Mouse (Mus musculus) hindbrain, embryonic 11.5 days (tissue): ENCODE measurements around the gene Prune1. TPM values are rescaled to one million over a fixed set of nuclear protein-coding genes. Genes with fewer than 3 reads are reported as not detected.

Experiments
- ATAC-seq: fragments of 200-750 bp; cut with Nextera tagmentation; 2 replicates; pipeline ENCODE4 v1.8.0; 2017; ENCODE audit warnings: mild to moderate bottlenecking, moderate TSS enrichment, moderate library complexity; ENCODE audit not compliant: low FRiP score
- DNase-seq: peaks from one replicate; pipeline ENCODE4 v3.0.0-alpha.2; 2015; ENCODE audit warnings: low spot score
- H3K27ac ChIP-seq: fragments of 300-500 bp; sonication (generic); 2 replicates; pipeline ENCODE4 v1.5.1; 2014; ENCODE audit warnings: mild to moderate bottlenecking, low read depth, low read length
- H3K27me3 ChIP-seq: fragments of 300-500 bp; sonication (generic); 2 replicates; pipeline ENCODE4 v1.6.1; 2014; ENCODE audit warnings: mild to moderate bottlenecking, low read length, moderate library complexity, mixed read lengths; ENCODE audit not compliant: control insufficient read depth, insufficient read depth
- H3K36me3 ChIP-seq: fragments of 300-500 bp; sonication (generic); 2 replicates; pipeline ENCODE4 v1.6.1; 2014; ENCODE audit warnings: mild to moderate bottlenecking, low read length, moderate library complexity, mixed read lengths; ENCODE audit not compliant: control insufficient read depth, insufficient read depth
- H3K4me1 ChIP-seq: fragments of 300-500 bp; sonication (generic); replicated peaks from 2 replicates; pipeline ENCODE4 v1.6.1; 2014; ENCODE audit warnings: low read length, mixed read lengths; ENCODE audit not compliant: control insufficient read depth, insufficient read depth
- H3K4me2 ChIP-seq: fragments of 300-500 bp; sonication (generic); replicated peaks from 2 replicates; pipeline ENCODE4 v1.6.1; 2014; ENCODE audit warnings: mild to moderate bottlenecking, low read depth, low read length
- H3K4me3 ChIP-seq: fragments of 300-500 bp; sonication (generic); 2 replicates; pipeline ENCODE4 v1.5.1; 2014; ENCODE audit warnings: low read depth, low read length
- H3K9ac ChIP-seq: fragments of 300-500 bp; sonication (generic); 2 replicates; pipeline ENCODE4 v1.6.1; 2014; ENCODE audit warnings: low read depth, low read length
- H3K9me3 ChIP-seq: fragments of 300-500 bp; sonication (generic); 2 replicates; pipeline ENCODE4 v1.6.1; 2016; ENCODE audit warnings: low read length; ENCODE audit not compliant: control insufficient read depth
- WGBS: fragments of 180-500 bp; shearing (Covaris S2); extraction: QIAGEN DNeasy Blood & Tissue Kit; methylation state at CpG from one replicate; pipeline ENCODE4 v1.1.7; 2014; 5-methylcytosine and 5-hydroxymethylcytosine counted together
- polyA plus RNA-seq: library from polyadenylated mRNA; unstranded; fragments of >200 nt; fragmentation: Nextera tagmentation; extraction: Ambion mirVana; gene quantifications from 2 replicates; pipeline ENCODE4 v1.2.1, GENCODE M21; 2014

The Prune1 gene
- polyA plus RNA-seq, 1 experiment from 2014 or later, result 31.3 TPM

DNA sequence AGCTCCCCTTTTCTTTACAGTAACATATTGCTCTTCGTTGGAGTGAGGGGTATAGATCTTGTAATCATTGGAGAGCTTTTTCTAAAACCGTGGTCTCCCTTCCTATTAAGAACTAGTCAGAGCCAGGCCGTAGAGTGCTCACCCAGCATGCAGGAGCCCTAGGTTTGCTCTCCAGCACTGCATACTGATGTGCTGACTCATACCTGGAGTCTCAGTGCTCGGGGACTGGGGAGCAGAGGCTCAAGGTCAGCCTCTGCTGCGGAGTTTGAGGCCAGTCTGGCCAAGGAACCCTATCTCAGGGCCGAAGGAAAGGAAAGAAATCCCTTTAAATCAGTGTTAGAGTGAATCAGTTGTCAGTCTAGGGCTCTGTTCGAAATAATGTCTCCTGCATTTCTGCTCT, 49.1 kb downstream of the Prune1 start:
- Histone ChIP-seq H3K27ac (no peak overlapping the region), H3K9ac (no peak overlapping the region), H3K9me3 (no peaks in the 10 kb centered on the region), H3K4me1 (peaks cover 9% of the 10 kb centered on the region), H3K4me2 (no peak overlapping the region), H3K27me3 (no peaks in the 10 kb centered on the region), H3K4me3 (no peak overlapping the region), H3K36me3 (0 out of 2 replicates have a peak, but pooled peaks cover 13% of the 10 kb centered on the region)
- no peak for DNase-seq
- WGBS, result 91% methylated on average over 7 of the region's 7 CpGs
- ATAC-seq, result no peak

DNA sequence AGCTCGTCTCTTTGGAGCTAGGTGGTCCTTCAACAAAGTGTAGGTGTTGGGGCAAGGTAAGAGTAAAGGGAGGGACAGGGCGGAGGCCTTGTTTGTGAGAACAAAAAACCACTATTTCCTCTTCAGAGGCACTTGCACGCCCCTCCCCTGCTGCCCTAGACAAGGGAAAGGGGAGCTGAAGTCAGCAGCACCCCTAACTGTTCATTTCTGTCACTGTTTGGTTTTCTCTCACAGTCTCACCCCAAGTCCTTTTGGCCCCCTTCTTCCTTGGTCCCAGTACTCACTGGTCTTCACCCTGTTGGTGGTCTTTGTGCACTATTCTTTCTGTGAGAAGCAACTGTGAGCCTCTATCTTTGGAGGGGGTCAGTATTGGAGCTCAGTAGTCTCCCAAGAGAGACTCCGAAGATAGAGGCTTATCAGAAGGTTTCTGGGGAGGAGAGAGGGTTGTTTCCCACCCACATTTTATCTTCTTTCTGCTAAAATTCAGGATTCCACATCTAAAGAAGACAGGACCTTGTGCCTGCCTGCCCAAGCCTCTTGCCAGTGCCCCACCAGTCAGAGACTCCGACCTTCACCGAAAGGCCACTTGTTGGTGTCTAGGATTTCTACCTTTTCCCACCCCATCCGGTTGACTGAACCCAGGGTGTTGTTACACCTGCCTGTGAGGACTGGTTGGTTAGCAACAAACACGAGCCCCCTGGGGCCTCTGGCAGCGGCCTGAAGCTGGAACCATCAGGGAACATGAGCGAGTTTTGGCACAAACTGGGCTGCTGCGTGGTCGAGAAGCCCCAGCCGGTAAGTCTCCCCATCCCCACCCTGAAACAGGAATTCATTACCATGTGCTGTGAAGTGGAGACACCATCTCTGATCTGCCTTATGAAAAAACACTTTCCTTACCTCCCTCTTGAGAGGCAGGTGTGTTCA, 50.3 kb downstream of the Prune1 start, which contains the start of gene Mllt11:
Gene Mllt11, minus strand, starts transcription at position 874 of the 924 bp plus-strand sequence.
- Histone ChIP-seq H3K9ac (peak within 1 kb of the TSS; percentile 74), H3K4me3 (peak within 1 kb of the TSS; percentile 17), H3K4me1 (peaks cover 9% of the 10 kb centered on the region), H3K4me2 (peak within 1 kb of the TSS; percentile 89), H3K36me3 (0 out of 2 replicates have a peak, but pooled peaks cover 6% of the 10 kb centered on the region), H3K27ac (peak within 1 kb of the TSS; percentile 89), H3K27me3 (no peaks in the 10 kb centered on the region), H3K9me3 (no peaks in the 10 kb centered on the region)
- no peak for DNase-seq
- ATAC-seq, result no peak
- WGBS, result 83% methylated on average over 13 of the region's 13 CpGs

DNA sequence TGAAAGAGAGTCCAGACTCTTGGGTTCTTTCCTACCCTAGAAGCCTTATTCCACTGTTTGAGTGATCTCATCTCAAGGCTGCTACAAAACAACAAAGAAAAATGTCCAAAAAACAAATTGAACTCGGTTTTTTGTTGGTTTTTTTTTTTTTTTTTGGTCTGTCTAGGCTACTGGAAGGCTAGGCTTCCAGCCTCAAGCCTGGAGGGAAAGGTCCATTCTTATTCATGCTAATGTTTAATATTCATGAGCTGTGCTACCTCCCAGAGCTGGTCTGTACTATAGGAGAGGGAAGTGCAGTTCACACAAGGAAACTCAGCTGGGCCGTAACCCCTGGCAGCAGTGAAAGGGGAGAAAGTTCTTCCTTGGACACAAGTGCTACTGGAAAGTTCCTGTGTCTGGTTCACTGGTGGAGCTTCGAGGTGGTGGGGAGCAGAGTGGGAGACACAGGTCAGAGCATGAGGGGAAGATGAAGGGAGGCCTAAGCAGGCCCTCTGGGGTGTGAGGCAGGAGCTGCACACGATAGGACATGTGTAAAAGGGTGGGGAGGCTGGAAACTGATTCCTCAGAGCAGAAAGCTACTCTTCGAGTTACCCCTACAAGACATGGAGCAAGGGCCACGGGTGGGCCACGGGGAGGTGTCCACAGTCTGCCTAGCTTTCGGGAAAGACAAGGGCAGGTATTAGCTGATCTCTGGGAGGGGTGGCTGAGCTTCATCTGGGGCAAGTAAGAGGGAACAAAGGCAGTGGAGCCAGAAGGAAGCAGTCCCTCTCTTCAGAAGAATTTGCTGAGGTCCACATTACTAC, 51.2 kb downstream of the Prune1 start:
- Histone ChIP-seq H3K27ac (peak overlapping the region; percentile 89), H3K4me1 (peaks cover 9% of the 10 kb centered on the region), H3K36me3 (0 out of 2 replicates have a peak, but pooled peaks cover 6% of the 10 kb centered on the region), H3K4me3 (peak overlapping the region; percentile 68), H3K27me3 (no peaks in the 10 kb centered on the region), H3K9me3 (no peaks in the 10 kb centered on the region), H3K9ac (peak overlapping the region; percentile 74), H3K4me2 (peak overlapping the region; percentile 89)
- ATAC-seq (peak; percentile 53), DNase-seq (peak; percentile 59)
- 43% methylated on average over 8 of the region's 8 CpGs for WGBS

DNA sequence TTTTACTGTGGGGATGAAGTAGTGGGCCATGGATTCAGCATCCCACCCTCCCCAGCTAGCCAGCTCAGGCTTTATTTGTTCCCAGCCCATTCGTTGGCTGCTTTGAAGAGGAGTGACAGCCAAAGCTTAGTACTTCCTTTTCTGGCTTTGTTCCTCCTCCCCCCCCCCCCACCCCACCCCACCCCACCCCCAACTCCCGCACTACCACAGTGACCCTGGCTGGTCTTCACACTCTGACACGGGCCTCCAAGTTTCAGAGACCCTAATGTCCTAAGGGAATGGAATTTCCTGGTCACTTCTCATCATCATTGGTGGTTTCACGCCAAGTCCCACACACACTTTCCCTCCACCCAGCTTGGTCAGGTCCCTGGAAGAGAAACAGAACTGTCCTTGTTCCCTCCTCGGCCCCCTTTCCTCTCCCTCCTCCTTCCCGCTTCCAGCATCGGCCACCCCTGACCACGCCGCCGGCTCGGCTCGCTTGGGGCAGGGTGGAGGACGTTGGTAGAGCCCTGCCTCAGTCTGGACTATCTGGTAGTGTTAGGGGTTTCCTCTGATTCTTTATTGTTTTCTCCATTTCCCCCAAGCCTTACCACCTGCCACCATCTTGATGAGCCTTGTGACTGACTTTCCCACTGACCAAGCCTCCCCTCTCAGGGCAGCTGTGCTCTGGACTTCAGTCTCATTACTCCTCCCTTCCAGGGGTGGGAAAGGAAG, 51.9 kb downstream of the Prune1 start:
- Histone ChIP-seq H3K36me3 (0 out of 2 replicates have a peak, but pooled peaks cover 6% of the 10 kb centered on the region), H3K4me1 (peaks cover 9% of the 10 kb centered on the region), H3K27ac (peak overlapping the region; percentile 89), H3K27me3 (no peaks in the 10 kb centered on the region), H3K4me2 (peak overlapping the region; percentile 89), H3K9me3 (no peaks in the 10 kb centered on the region), H3K9ac (peak overlapping the region; percentile 74), H3K4me3 (peak overlapping the region; percentile 68)
- peak; percentile 68 for DNase-seq
- WGBS, result 2% methylated on average over 13 of the region's 13 CpGs
- peak; percentile 45 for ATAC-seq

DNA sequence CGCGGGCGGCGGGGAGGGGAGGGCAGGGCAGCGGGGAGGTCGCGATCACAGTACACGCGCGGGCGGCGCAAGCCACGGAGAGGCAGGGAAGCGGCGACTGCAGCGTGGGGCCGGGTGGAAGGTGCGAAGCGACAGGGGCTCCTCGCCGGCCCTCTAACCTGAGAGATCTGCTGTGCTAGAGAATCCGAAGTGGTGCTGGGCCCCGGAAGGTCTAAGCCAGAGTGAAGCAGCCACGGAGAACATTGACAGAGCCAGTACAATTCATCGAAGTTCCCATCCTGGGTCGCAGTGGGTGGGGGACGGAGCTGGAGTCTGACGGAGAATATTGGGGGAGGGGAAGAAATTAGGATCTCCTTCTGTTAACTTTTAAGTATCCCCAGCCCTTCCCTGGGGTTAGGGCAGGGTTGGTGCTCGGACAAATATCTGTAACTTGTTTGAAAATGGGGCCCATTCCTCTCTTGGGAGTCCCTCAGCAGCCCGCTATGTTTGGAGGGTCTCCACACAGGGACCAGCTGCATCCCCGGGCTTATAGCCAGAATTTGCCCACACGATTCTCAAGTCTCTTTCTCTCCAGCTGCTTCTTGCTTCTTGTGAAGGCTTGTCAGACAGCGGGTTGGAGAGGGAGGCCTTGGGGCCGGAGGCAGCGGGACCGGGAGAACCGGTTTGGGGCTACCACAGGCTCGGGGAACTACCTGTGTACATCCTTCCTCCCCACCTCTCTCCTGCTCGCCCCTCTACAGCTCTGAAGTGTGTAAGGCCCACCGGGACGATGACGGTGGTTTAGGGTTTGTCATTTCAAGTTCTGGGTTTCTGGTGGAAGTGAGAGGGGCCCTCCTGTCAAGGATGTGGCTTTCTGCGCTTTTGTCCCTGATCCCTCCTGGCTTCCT, 52.7 kb downstream of the Prune1 start:
- H3K9me3 ChIP-seq, result no peaks in the 10 kb centered on the region
- ATAC-seq, result peak; percentile 12
- H3K4me3 ChIP-seq, result peak overlapping the region; percentile 68
- no peaks in the 10 kb centered on the region for H3K27me3 ChIP-seq
- under 1% methylated on average over 42 of the region's 43 CpGs for WGBS
- H3K4me1 ChIP-seq, result peaks cover 11% of the 10 kb centered on the region
- peak overlapping the region; percentile 89 for H3K4me2 ChIP-seq
- DNase-seq, result peak; percentile 59
- peak overlapping the region; percentile 74 for H3K9ac ChIP-seq
- 0 out of 2 replicates have a peak, but pooled peaks cover 2% of the 10 kb centered on the region for H3K36me3 ChIP-seq
- peak overlapping the region; percentile 89 for H3K27ac ChIP-seq

DNA sequence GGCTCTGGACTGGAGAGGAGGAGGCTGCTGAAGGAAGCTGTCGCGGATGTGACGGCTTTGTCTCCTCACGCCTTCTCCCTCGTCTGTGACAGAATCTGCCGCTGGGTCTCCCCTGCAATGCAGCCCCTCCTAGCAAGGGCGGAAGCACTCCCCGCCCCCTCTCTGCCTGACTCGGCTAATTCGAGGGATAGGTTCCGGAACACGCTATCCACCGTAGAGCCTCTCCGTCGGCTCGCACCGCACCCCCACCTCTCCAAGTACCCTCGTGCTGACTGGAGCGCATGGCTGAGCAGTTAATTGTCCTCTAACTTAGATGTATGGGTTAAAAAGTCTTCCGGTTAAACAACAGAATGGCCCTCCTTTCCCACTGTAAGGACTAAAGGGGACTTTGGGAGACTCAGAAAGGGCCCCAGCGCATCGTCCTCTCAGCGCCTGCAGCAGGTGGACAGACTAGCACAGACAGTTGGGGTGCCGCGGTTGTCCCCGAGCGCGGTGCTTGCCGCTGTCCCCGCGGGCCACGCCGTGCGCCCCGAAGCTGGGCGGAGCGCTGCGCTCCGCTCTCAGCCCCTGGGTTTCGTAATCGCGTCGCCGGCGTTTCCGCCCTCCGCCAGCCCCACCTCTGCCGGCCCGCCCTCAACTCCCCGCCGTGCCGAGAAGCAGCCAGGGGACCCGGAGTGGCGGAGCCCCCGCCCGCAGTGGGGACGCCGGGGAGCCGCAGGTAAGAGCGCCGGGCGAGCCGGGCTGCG, 53.6 kb downstream of the Prune1 start, which contains the start of gene Cdc42se1:
Gene Cdc42se1, plus strand, starts transcription at position 585 of the 746 bp plus-strand sequence.
- Histone ChIP-seq H3K9me3 (no peaks in the 10 kb centered on the region), H3K27me3 (no peaks in the 10 kb centered on the region), H3K27ac (peak within 1 kb of the TSS; percentile 89), H3K36me3 (0 out of 2 replicates have a peak, but pooled peaks cover 2% of the 10 kb centered on the region), H3K4me1 (peaks cover 11% of the 10 kb centered on the region), H3K9ac (peak within 1 kb of the TSS; percentile 74), H3K4me2 (peak within 1 kb of the TSS; percentile 89), H3K4me3 (peak within 1 kb of the TSS; percentile 68)
- ATAC-seq (peak; percentile 89), DNase-seq (peak; percentile 92)
- WGBS, result under 1% methylated on average over 64 of the region's 64 CpGs

DNA sequence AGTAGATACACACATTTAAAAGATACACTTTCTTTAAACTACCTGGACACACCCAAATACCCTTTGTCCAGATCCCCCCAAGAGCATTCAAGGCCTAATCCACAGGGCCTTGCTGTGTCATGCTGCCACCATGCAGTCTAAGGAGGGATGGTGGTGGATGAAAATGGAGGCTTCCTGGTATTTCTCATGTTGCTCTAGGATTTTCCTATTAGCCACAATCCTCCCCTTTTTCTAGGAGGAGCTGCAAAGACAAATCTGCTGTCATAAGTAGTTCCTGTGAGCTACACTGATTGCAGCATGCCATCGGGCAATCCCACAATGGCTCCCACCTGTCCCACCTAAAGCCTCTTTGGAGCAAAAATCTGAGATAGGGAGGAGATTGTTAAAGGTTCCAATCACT, 54.7 kb downstream of the Prune1 start:
- DNase-seq, result no peak
- H3K4me2 ChIP-seq, result peak overlapping the region; percentile 89
- H3K27me3 ChIP-seq, result no peaks in the 10 kb centered on the region

More for the DNA sequence above, 54.7 kb downstream of the Prune1 start:
- Histone ChIP-seq H3K27ac (peak overlapping the region; percentile 89), H3K9me3 (no peaks in the 10 kb centered on the region), H3K9ac (peak overlapping the region; percentile 74), H3K4me3 (peak overlapping the region; percentile 68), H3K4me1 (peaks cover 11% of the 10 kb centered on the region), H3K36me3 (no peaks in the 10 kb centered on the region)
- ATAC-seq, result no peak
- WGBS, result 28% methylated on average over 1 of the region's 1 CpGs
